Mouse (Mus musculus): ENCODE data around the gene Sesn1.
"Not testable (repeated sequence)": the region's sequence is repeated elsewhere in the genome, so short reads cannot be mapped to it uniquely, and the experiment has no call there.

Gene Sesn1

DNA sequence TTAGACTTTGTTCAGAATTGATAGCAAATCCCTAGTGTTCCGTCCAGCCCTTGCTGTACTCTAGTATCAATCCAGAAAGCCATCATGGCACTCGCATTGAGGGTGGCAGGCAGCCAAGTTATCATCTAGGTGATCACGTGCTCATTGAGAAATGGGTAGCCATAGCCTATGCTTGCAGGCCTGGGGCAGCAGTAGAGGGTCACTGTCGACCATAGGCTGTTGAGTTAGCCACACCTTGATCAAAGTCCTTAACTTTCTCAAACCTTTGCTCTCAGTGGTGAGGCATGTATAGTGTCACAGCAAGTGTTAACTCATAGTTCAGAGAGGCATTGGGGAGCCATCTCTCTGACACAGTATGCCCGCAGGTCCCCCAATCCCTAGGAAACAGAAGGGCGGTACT is 11.4 kb downstream of the Sesn1 start:
- DNase-seq (ENCODE audit: low spot score in 2 of 2), result no peak

DNA sequence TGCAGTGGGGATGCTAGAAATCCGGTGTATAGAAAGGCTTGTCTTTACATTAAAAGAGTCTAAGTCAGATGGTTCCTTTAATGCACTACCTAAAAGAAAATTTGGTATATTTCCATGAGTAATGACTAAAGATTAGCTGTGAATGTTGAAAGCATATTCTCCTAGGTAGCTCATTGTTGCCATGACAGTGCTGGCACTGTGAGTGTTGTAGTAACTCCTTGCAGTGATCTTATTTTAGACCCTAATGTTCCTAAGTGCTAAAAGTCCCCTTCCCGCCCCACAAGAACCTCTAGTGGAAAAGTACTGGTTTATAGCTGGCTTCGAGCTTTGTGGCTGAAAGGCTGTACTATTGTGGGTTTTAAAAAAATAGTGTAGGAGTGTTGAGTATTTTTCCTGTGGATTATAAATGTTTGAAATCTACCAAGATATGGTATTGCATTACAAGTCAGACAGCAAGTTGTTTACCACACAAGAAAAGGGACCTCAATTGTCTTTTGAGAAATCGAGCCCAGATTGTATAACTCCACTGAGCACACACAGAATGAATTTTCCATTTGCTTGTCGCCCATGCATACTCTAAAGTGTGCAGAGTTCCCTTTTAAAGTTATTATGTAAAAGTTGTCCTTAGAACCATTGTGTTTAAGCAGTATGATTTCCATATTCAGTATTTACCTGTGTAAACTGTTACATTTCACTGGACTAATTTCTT is 13.0 kb downstream of the Sesn1 start:
- peak in 1 of 2 experiments; percentile 60 for DNase-seq (ENCODE audit: low spot score in 2 of 2)

DNA sequence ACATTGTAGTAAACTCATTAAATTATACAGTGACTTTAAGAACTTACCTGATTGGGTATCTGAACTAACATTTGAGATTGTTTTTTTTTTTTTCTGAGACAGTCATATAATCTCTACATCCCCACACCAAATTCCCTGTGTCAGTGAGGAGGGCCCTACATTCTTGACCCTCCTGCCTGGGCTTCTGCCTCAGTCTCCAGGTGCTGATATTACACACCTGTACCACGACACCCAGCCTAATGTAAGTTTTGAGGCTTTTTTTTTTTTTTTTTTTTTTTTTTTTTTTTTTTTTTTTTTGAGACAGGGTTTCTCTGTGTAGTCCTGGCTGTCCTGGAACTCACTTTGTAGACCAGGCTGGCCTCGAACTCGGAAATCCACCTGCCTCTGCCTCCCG is 13.5 kb downstream of the Sesn1 start:
- DNase-seq (ENCODE audit: low spot score in 2 of 2), result not testable (repeated sequence)

DNA sequence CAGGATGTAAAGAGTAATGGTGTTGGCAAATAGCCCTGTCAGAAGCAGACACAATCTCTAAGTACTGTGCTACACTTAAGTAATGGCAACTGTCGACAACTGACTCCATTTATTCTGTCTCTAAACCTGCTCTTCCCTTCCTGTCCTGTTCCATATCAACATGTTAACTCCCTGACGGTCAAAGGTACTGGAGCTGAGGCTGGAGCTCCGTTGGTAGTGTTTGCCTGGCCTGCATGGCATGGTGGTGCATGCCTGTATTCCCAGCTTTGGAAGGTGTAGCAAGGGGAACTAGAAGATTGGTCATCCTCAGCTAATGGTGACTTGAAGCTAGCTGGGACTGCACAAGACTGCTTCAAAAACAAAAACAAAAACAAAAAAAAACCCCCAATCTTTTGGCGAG is 14.2 kb downstream of the Sesn1 start:
- DNase-seq (ENCODE audit: low spot score in 2 of 2), result no peak

DNA sequence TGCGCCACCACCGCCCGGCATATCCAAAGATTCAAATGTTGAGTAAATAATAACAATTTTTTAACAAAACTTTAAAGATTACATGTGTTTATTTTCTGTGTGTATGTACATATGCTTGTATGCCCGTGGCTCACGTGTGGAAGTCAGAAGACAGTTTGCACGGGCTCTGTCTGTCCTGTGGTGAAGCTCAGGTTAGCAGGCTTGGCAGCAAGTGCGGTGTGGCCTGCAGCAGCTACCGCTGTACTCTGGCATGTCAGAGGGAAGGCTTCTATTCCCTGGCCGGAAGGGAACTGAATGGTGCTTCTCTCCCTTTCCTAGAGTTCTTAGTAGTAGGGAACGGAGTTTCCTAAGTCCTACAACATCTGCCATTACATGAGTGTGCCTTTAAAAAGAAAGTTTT is 15.3 kb downstream of the Sesn1 start:
- no peak for DNase-seq (ENCODE audit: low spot score in 2 of 2)

DNA sequence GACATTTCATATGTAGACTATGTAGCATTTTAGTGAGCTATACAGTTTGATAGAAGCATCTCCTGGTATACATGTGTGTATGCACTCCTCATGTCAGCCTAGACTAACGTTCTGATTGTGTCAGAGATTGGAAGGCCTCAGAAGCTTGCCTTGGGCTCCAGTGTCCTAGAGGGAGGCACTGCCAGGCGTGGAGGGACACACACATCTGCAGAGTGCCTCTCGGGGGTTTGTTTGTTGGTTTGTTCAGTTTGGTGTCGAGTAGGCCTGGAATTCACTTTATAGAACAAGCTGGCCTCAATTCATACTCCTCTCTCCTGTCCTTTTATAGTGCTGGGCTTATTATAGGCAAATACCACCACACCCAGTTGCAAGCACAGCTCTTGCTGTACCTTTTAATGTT is 16.3 kb downstream of the Sesn1 start:
- DNase-seq (ENCODE audit: low spot score in 2 of 2), result no peak

DNA sequence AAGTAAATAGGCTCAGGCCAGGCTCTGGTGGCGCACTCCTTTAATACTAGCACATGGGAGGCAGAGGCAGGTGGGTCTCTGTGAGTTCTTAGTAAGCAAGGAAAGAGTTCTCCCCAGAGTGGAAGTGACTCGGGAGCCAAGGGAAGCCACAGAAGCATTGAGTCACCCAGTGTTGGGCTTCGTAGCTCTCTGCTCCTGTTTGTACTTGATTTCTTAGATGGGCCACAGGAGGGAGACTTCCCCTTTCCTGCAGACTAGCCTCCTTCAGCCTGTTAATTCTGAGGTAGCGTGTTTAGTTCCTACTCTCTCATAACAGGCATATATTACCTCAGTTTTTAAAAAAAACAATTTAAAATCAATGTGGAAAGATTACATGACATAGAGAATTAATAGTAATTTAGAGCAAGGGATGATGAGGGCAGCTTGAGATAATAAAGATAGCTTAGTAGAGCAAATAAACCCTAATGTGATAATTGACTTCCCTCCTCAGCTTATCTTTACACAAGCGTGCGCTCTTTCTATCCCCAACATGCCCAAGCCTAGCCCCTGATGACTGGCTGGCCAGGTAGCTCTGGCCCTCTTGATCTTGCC is 16.9 kb downstream of the Sesn1 start:
- no peak for DNase-seq (ENCODE audit: low spot score in 2 of 2)

DNA sequence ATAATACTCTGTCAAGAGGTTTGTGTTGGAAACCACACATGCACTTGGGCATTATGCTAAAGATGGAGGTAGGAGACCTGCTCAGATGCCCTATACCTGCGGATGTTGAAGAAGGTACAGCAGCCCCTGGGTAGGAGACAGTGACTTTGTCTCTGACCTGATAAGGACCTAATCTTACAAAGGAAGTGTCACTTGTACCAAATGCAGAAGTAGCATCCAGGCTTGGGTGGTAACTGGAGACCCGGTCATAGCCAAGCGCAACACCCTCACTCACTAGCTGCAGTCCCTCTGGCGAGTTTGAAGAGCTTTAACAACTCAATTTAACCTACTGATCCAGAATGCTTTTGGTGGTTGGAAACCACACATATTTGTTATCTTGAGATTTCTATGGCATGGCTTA is 18.0 kb downstream of the Sesn1 start:
- DNase-seq (ENCODE audit: low spot score in 2 of 2), result no peak

DNA sequence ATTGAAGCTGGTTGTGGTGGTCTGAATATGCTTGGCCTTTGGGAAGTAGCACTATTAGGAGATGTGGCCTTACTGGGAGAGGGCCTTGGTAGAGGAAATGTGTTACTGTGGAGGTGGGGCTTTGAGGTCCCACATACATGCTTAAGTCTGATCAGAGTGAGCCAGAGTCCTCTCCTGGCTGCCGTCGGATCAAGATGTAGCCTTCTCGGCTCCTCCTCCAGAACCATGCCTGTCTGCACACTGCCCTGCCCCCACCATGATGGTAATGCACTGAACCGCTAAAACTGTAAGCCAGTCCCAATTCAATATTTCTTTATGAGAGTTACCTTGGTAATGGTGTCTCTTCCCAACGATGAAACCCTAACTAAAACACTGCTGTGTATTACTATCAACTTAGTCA is 19.5 kb downstream of the Sesn1 start:
- no peak for DNase-seq (ENCODE audit: low spot score in 2 of 2)

DNA sequence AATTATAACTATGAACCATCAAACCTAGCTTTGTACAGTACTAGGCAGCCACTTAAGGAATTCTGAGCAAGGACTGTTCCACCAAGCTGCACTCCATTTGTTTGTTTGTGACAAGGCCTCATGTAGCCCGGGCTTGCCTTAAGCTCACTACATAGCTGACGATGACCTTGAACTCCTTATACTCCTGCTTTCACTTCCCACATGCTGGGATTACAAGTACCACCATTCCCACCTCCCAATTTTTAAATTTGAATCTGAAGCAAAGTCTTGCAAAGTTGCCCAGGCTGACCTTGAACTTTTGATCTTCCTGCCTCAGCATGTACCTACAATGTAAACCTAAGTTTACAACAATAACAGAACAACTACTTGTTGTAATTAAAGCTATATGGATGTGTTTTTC is 20.2 kb downstream of the Sesn1 start:
- no peak for DNase-seq (ENCODE audit: low spot score in 2 of 2)

DNA sequence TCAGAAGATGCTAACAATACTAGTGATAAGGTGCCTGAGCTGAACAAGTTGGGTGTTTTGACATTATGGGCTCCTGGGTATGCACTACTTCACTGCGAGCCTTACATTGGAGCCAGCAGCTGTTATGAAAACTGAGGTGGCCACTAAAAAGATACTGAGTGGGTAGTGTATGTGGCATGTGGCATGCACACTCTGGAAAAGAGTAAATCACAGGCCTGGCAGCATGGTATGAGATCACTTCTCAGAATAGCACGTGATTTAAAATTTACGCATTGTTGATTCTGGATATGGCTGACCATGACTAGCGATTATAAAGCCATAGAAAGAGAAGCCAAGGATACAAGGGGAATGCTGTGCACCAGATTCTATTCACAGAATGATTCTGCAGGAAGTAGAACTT is 20.7 kb downstream of the Sesn1 start:
- no peak for DNase-seq (ENCODE audit: low spot score in 2 of 2)

DNA sequence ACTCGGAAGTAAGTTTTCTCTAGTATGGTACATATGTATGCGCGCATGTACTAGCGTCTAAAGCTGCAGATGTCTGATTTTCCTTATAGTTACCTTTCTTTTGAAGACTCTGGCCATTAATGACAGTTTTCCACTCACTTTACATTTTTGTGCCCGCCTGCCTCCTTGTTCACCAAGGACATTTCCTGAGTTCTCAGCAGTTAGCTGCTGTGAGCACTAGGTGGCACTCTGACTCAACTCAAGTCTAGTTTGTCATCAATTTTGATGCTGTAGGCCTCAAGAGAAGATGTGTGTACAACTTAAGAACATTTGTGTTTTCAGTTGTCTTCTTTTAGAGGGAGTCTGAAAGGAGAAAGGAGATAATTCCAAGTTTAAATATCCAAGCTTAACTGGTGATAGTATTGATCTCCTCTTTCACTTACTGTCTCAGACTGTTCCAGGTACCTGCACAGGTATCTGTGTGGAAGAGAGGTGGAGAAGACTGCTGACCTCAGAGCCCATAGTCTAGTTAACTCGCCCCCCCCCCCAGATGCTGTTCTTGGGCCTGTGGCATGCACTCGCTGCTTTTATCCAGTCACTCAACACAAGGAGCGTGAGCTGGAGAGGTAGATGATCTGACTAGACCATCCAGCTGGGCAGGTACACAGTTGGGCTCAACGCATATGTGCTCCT is 21.3 kb downstream of the Sesn1 start:
- peak; percentile 50 to 59 for DNase-seq (ENCODE audit: low spot score in 2 of 2)

DNA sequence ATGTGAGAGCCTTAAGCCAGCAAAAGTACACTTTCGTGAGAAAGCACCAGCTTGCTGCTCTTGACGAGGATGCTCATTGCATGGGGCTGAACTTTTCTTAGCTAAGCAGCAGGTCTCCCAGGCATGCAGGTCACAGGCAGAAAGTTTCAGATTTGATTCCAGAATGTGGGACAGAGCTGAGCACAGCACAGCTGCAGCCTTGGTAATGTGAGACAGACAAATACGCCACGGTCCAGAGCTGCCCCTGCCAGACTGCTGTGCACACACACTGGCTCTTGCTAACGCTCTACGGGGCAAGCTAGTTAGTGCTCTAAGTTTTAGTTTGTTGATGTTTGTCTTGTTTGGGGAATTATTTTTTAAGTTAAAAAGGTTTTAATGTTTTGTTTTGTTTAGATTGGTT is 22.5 kb downstream of the Sesn1 start:
- DNase-seq (ENCODE audit: low spot score in 2 of 2), result no peak

DNA sequence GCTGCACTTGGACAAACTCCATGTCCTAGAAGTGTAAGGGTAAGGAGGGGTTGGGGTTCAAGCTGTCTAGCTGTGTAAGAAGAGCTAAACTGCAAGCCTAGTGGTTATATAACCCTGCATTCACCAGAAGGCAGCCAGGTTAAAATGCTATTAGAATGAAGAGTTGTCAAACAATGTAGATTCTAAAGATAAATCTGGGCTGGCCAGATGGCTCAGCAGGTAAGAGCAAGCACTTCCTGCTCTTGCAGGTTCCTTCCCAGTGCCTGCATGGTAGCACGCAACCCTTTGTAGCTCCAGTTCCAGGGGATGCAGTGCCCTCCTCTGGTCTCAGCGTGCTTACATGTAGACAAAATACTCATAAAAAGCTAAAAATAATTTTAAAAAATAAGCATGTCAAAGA is 24.4 kb downstream of the Sesn1 start:
- DNase-seq (ENCODE audit: low spot score in 2 of 2), result no peak

DNA sequence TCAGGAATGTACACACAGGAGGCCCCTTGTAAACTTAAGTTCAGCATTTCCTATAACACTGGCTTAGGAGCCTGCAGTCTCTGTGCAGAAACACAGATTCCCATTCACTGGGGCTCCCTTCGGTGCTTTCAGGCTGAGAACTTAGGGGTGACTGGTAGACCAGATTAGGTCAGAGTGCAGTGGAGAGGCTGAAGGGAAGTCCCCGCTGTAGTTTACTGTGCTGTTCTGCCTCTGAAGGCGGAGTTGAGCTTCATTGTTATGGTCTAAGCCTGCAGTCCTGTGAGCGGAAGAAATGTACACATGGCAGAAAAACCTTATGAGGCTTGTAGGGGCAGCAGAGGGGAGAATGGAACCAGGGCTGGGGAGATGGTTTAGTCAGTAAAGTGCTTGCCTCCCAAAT is 29.2 kb downstream of the Sesn1 start:
- DNase-seq (ENCODE audit: low spot score in 2 of 2), result no peak

DNA sequence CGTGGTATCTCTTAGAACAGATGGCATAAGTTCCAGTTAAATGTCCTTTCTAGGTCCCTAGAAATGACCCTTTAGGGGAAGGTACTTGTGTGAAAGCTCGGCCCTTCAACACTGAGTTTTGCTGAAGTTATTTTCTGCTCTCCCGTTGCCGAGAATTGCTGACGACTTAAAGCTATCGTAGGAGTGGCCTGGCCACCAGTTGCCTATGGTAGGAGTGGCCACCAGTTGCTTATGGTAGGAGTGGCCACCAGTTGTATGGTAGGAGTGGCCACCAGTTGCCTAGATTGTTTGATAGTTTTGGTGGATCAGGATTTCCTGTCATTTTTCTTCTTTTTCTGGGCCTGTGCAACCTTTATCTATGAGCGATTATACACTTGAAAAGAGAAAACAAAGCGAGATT is 38.0 kb downstream of the Sesn1 start:
- no peak for DNase-seq (ENCODE audit: low spot score in 2 of 2)

DNA sequence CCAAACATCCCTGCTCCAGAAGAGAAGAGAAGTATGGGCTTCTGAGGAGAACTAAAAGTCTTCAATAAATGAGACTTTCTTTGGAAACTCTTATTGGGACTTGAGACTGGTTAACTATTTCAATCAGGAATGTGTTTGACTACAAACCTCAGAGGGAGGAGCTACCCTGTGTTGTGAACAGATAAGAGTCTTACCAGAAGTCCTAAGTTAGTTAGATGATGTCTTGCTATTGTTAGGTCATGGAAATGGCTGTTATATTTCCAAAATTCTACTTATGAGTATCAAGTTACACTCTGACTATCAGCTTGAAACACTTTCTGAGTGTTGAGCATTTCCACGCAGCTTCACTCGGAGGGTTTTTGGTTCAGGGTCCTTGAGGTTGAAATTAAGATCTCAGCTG is 39.0 kb downstream of the Sesn1 start:
- no peak for DNase-seq (ENCODE audit: low spot score in 2 of 2)

DNA sequence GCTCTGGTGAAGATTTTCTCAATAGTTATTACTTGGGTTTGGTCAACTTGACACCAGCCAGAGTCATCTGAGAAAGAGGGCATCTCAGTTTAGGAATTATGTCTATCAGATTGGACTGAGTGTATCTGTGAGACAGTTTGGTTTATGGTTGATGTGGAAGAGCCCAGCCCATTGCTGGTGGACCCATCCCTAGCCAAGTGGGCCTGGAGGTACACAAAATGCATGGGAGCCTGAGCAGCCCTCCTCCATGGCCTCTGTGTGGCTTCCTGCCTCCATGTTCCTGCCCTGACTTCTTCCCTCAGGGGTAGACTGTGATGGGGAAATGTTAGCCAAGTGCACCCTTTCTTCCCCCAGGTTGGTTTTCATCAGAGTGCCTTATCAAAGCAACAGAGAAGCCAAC is 50.1 kb downstream of the Sesn1 start:
- no peak for DNase-seq (ENCODE audit: low spot score in 2 of 2)

DNA sequence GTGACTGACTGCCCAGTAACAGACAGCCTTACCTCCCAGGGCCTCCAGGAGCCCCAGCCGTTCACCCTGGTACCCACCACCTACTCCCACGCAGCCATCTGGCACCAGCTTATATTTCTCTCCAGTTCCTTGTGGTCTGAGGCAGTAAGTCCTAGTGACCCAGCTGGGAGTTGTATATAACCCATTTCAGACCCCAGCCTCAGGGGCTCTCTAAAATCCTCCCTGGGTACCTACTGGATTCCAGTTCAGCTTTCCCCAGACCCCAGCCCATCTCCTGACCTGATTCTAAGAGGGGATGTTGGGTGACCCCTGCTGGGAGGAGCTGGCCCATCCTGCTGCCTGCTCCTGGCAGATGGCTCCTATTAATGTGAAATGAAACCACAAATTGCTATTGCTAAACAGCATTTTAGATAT is 50.5 kb downstream of the Sesn1 start:
- no peak for DNase-seq (ENCODE audit: low spot score in 2 of 2)

DNA sequence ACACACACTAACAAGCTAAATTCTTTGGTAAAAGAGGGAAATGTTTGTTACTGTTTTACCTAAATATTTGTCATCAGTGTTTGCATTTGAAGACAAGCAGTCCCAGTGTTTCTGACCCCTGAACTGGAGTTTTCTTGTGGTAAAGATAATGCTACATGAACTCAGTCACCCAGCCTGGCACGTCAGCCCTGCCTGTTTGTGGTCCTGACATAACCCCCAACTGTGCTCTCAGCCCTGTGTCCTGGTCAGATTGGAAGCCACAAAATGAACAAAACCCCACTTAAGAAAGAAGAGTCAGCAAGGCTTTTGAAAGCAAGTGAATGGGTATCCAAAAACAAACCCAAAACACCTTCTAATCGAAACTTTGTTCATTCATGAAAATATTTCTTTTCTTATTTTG is 53.3 kb downstream of the Sesn1 start:
- DNase-seq (ENCODE audit: low spot score in 2 of 2), result no peak

DNA sequence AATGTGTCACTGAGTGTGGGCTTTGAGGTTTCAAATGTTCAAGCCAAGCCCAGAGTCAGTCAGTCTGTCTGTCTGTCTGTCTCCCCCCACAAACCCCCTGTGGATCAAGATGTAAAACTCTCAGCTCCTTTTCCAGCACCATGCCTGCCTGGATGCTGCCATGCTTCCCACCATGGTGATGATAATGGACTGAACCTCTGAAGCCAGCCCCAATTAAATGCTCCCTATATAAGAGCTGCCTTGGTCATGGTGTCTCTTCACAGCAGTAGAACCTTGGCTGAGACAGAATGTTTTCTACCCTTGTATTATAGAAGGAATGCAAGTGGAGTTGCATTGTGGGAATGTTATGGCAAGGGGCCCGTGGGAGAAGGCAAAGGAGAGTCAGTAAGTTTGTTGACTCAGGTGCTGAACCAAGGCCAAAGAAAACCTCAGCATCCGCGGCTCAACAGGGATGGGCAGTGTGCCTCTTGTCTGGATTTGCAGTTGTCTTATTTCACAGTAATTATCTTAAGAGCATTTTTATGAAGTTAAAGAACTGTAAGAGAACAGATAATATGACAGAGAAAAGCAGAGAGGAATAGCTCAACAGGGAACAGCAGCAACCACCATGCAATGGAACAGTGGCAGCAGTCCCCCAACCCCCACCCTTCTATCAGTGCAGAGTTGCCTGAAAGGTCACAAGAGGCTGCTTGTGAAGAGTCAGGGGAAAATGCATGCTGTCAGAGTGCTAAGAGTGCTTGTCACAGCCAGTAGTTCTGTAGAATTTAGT is 56.5 kb downstream of the Sesn1 start:
- DNase-seq (ENCODE audit: low spot score in 2 of 2), result no peak

DNA sequence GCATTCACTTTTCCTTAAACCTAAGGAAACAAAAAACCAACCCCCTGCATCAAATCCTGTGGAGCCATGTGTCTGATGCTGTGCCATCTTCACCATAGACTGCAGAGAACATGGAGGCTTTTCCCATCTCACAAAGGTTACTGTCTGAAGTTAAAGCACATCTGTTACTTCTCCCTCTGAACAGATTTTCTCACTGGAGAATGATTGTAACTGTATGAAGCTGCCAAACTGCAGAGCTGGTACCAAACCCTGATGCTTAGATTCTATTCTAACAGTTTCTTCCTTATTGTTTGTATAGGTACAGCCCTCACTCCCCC is 57.1 kb downstream of the Sesn1 start:
- DNase-seq (ENCODE audit: low spot score in 2 of 2), result no peak

DNA sequence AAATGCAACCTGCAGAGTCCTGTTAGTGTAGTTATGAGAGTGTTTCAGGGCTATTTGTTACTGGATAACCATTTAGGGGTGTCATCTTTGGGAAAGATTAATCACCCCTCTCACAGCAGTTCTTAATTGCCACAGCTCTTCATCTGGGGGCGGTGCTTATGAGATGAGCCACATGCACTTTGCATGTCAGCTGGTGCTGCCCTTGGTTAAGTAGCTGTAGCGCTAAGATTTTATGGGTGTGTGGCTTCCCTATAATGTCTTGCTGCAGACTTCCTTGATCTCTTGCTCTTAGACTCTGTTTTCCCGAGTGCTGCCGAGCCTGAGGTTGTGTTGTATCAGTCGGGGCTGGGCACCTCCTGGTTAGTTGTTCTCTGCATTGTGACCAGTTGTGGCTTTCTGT is 58.2 kb downstream of the Sesn1 start:
- DNase-seq (ENCODE audit: low spot score in 2 of 2), result no peak

Data from right cerebral cortex, postnatal 36 days (tissue).